Mouse (Mus musculus): ENCODE data around the gene Npl.
A peak's percentile ranks its signal among the peaks of the same experiment; 100 is the strongest.
"Not testable (repeated sequence)": the region's sequence is repeated elsewhere in the genome, so short reads cannot be mapped to it uniquely, and the experiment has no call there.

Npl gene

DNA sequence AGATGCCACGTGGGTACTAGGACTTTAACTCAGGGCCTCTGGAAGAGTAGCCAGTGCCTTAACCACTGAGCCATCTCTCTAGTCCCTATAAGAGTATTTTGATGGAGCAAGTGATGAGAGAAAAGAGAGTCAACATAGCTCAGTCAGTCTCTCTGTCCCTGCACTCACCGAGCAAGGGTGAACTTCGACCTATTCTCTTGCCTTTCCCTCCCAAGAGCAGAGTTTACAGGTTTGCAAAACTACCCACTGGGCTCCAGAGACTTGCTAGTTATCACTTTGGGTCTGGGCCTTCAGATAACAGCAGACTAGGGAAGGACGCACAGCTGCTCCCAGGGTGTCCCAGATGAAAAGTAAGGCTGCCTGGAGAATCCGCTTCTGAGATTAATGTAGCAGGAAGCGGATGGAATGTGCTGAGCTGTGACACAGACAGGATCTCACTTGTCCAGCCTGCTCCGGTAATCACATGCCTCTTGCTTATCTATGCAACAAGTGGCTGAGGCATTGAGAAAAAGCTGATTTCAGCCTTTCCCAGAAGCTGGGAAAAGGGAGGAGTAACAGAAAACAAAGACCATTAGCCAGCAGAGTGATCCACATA, 7.0 kb downstream of the Npl start:
- peak; percentile 53 for DNase-seq (ENCODE audit: low spot score)

DNA sequence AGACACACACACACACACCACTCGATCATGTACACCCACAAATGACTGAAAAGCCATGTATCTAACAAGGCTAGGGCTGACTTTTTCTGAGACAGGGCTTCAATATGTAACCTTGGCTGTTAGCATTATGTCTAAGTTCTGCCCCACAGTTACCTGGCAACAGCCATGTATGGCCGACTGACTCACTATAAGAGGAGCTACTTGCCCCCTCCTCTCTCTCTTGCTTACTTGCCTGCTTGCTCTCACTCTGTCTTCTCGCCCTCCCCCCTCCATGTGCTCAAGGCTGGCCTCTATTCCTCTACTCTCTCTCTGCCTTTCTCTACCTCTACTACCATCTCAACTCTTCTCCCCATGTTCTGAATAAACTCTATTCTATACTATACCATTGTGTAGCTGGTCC, 9.1 kb downstream of the Npl start:
- DNase-seq (ENCODE audit: low spot score): no peak

DNA sequence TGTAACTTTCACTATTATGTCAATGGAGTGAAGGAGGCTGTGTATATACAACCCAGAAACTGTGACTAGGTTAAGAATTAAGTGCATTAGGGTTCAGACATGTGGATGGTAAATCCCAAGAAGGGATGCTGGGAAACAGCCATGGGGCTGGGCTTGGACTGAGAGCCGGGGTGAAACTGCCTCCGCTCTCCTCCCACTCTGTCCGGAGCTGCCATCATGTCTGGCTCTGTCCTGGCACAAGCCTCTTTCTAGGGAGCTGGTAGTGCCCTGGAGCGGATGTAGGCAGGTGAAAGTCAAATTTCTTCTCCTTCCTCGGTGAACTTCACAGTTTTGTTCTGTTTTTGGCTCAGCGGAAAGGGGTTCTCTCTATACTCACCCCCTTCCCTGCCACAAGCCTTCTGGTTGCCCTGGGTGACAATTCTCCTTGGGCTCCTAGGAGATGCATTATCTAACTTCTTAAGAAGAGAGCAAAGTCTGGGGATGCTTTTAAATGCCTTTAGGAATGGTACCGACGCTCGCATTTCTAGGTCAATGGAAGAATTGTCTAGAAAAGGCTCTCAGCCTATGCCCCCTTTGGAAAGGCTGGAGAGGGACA, 10.0 kb downstream of the Npl start:
- DNase-seq (ENCODE audit: low spot score): no peak

DNA sequence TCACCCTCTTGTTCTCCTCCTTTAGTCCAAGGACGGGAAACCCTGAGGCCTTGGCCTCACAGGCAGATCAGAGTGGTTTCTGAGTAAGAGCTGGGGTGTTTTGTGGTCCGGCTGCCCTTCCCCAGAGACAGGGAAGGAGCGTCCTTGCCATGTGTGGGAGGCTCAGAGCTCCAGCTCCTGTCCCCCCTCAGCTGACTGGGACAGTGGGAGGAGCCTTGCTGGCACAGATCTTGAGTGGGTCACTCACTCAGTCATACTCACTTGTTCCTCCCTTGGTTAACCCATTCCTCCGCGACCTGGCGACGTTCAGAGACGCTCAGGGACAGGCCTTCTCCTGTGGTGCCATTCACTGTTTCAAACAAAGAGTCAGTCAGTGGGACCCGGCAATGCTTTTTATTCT, 14.2 kb downstream of the Npl start:
- no peak for DNase-seq (ENCODE audit: low spot score)

DNA sequence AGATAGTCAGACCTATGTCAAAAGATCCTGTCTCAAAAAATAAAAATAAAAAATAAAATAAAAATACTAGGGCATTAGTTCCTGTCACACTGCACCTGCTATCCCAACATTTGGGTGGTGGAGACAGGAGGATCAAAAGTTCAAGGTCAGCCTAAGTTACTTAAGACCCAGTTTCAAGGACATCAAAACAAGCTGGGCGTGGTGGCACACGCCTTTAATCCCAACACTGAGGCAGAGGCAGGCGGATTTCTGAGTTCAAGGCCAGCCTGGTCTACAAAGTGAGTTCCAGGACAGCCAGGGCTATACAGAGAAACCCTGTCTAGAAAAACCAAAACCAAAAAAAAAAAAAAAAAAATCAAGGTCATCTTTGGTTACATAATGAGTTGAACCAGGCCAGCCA, 16.9 kb downstream of the Npl start:
- not testable (repeated sequence) for DNase-seq (ENCODE audit: low spot score)

DNA sequence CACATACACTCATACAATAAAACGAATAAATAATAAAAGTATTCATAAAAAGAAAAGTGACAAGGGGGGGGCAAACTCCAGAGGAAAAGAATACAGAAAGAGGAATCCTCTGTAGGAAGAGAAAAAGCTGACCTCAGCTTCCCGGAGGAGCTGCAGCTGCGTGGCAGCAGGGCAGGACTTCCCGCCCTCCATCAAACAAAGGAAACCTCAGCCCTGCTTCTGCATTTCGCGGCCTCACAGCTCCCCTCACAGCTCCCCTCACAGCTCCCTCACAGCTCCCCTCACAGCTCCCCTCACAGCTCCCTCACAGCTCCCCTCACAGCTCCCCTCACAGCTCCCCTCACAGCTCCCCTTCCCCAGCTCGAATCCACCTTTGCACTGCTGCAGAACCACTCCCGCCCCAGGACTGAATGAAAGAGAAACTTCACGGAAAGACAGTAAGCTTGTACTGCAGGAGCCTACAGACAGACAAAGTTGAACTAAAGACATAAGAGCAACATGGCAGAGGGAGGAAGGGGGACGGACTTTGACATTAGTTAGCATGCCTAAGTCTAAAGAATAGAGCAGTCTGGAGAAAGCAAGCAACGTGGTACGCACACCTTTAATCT, 17.5 kb downstream of the Npl start:
- DNase-seq (ENCODE audit: low spot score): peak; percentile 5

DNA sequence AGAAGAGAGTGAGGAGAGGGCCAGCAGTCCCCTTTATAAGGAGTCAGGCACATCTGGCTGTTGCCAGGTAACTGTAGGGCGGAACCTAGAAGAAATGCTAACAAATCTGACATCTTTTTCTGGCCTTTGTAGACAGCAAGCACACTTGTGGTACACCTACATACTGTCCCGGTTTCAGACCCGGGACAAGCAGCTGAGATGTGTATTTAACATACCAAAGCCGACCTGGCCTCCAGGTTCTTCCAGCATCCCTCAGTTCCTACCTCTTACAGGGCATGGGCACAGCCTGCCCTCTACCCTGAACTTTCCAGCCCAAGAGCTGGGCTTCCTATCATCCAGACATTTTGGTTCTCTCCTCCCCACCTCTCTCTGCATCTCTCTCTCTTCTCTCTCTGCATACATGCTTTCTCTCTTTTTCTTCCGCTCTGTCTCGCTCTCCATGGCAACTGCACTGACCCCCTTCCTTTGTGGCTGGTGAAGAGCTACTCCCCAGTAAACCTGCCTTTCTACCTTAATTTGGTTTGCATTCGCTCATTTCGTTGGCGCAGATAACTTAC, 18.1 kb downstream of the Npl start:
- no peak for DNase-seq (ENCODE audit: low spot score)

DNA sequence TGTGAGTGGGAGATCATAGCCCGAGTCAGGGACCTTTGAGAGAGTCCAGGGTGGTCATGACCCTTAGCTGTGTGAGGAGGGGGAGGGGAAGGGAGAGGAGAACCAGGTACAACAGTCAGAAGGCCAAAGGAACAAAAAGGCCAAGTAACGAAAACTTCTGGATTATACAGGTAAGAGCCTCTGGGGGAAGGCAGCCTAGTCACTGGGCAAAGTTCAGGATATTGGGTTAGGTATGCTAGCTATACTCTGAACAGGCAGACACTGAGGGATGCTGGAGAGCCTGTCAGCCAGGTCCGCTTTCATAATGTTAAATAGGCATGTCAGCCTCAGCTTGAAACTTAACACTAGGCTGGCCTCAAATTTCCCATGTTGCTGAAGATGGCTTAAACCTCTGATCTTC, 27.7 kb downstream of the Npl start:
- DNase-seq (ENCODE audit: low spot score): no peak

DNA sequence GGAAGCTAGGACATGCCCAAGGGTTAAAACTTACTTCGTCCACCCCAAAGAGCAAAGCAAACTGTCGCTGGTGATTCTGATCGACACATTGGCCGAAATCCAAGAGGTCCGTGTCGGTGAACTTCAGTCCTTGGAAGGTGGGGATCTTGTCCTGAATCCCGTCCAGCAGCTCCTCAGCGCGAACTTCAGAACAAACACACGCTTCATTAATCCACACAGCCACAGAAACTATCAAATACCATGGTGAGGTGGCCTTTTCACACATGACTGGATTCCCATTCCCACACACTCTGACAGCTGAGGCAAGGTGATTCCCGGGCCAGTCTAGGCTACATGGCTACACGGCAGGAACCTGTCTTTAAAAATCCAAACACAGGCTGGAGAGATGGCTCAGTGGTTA, 34.5 kb downstream of the Npl start:
- no peak for DNase-seq (ENCODE audit: low spot score)

DNA sequence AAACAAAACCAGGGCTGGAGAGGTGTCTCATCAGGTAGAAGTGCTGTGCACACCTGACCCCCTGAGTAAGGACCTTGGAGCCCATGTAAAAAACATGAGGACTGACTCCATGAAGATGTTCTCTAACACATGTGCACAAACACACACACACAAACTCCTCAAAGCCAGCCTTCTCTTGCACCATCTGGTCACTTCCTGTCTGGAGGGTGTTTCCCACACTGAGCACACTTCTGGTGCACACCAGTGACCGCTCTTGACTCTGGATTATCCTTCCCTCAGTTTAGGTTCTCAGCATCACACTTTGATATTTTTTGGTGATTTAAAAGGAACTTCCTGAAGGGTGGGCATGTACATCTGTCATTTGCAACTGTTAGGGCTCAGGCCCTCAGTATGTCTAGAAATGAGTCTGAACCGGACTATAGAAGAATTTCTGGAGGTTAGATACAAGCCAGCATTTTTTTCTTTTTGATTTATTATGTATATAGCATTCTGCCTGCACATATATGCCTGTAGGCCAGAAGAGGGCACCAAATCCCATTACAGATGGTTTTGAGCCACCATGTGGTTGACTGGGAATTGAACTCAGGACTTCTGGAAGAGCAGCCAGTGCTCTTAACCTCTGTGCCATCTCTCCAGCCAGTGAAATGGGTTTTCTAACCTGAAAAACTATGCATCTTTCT, 39.4 kb downstream of the Npl start:
- DNase-seq (ENCODE audit: low spot score): no peak

DNA sequence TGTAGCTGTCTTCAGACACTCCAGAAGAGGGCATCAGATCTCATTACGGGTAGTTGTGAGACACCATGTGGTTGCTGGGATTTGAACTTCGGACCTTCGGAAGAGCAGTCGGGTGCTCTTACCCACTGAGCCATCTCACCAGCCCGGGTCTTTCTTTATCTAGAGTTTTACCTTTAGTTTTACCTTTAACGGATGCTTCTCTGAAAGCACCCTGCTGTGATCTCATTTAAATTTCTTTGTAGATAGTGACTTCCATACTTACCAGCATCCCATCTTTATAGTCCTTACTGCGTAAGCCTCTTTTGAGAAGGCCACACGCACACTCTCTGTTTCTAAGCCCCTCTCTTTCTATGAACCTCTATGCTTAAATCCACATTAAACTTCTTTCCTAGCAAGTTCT, 40.3 kb downstream of the Npl start:
- not testable (repeated sequence) for DNase-seq (ENCODE audit: low spot score)

DNA sequence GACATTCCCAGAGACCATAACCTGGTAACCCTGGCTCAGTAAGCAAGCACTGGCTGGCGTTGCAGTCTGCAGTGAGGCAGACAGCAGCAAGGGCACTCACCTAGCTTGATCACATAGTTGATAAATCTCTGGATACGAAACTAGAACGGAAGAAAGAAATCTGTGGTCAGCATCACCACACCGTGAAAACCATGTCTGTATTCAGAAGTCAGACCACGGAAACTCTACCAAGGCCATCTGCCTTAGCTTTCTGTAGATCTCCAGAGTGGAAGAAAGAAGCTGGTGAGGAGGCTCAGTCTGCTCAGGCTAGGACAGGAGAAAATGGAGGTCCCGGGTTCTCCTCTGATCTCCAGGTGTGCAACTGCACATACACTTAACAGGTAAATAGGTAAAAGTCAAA, 40.8 kb downstream of the Npl start:
- DNase-seq (ENCODE audit: low spot score): no peak

DNA sequence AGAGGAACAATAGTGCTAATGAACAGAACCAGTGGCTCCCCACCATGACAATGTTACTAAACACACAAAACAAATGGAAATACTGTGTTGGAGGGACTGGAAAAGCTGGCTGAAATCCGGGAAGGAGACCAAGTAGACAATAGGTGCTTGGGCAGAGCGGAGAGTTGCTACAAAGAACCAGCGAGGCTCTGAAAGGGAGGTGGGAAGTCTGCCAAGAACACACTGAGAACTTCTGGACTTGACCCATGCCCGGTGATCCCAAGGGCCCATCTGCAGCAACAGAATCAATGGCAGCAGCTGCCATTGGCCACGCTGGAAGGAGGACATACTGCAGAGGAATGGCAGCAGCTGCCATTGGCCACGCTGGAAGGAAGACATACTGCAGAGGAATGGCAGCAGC, 43.6 kb downstream of the Npl start:
- no peak for DNase-seq (ENCODE audit: low spot score)

DNA sequence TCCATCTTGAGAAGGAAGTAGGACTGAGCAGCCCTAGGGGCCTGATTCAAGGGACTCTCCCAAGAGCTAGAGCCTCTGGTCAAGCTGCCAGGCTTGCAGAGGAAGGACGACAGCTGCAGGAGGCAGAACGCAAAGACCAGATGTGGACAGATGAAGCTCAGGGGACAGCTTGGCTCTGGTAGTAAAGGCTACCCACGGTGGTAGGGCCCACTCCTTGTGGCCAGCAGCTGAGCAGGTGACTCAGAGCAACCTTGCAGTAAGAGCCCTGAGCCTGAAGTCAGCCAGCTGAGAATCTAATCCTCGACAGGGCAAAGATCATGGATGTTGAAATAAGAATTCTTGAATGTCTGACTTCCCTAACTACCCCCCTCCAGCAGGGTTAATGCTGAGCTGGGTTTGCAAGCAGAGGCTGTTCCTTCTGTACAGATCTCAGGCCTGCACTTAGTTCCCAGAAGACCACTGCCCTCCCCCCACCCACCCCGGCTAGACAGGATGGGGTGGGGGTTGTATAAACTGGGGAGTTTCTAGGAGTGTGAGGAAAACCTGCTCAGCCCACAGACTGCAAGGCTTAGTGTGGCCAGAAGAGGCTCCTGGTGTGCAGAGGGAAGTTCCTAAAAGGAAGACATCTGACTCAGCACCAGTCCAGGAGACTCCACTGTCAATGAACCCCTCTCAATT, 48.1 kb downstream of the Npl start:
- DNase-seq (ENCODE audit: low spot score): no peak

DNA sequence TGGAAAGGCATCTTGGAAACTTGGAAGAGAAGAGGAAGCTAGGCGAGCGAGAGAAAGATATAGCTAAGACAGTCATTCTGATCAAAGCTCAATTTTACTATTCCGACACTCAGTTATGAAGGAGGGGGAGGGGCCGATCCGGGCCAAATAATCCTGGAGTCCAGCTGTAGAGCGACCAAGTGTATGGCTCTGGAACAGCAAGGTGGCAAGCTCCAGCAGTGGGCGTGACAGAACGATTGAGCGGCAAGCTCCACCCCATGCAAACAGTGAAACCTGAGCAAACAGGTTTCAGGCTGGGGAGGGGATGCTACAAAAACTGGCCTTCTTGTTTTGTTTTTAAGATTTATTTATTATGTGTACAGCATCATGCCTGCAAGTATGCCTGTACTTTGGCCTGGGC, 49.8 kb downstream of the Npl start:
- no peak for DNase-seq (ENCODE audit: low spot score)

DNA sequence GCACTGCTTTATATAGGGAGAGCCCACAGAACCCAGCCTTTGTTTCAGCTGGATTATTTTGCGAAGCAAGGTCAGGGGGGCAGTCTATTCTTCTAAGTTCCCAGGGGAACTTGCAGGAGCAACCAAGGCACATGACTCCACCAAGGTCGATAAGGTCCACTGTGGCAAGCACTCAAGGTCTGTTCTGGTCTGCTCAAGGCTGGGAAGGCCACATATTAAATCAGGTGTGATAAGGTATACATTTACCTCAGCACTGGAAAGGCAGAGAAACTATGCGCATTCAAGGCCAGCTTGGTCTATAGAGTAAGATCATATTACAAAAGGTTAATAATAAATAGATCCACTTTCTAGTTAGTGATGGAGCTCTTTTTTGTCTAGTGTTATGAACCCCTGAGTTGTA, 53.8 kb downstream of the Npl start:
- no peak for DNase-seq (ENCODE audit: low spot score)

DNA sequence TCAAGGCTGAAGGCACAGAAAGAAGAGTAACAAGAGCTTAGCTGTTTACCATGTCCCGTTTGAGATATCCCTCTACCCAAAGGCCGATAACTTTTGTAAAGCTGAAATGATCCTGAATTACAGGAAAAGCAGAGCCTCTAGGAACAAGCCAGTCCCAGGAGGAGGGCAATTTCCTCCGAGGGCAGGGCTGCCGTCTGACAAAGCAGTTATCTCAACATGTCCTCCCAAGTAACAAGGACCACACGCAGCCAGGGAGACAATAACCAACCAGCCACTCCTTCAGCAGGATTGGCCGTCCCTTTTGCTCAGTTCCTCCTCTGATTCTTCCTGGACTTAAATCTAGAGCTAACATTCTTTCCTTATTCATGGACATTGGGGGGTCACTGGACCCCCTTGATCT, 55.9 kb downstream of the Npl start:
- no peak for DNase-seq (ENCODE audit: low spot score)

DNA sequence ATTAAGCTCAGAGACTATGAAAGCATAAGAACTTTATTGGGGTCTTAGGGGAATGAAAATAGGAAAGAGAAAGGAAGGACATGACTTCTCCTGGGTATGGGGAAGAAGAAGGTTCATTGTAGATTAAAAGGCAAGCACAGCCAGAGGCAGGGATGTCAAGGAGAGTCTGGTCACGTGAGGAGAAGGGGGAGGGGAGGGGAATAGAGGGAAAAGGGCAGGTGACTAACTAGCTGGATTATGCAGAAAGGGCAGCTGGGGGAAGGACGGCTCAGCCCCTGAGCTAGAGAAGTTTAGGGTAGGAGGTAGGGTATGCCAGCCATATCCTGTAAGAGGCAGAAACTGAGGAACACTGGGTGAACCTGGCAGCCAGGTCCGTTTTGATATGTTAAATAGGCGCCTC, 56.5 kb downstream of the Npl start:
- DNase-seq (ENCODE audit: low spot score): no peak

DNA sequence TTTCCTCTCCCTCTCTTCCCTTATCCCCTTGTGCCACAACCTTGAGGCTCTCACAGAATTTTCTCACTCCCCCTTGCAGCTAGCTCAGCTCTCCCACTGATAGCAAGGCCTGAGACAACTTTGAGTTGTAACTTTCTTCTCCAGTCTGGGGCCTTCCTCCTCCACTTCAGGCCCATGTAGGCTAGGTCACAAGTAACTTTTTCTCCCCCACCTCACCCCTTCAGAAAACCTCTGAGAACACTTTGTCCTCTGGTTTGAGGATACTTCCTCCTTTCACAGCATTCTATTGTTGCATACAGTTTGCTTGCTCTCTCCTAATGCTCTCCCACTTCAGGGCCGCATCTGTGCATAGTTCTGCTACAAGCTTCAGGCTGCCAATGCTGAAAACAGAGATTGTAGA, 58.0 kb downstream of the Npl start:
- no peak for DNase-seq (ENCODE audit: low spot score)

DNA sequence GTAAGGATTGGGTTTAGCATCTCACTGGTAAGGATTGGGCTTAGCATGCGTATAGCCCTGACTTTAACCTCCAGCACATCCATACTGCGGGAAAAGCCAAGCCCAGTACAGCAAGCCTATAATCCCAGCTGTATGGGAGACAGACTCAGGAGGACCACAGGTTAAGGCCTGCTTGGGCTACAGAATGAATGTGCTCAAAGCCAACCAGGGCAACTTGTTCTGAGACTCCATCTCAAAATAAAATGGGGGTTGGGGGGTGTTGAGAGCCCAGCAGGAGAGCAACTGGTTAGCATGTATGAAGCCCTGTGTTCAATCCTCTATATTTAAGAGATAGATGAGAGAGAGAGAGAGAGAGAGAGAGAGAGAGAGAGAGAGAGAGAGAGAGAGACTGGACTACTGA, 58.5 kb downstream of the Npl start:
- no peak for DNase-seq (ENCODE audit: low spot score)

DNA sequence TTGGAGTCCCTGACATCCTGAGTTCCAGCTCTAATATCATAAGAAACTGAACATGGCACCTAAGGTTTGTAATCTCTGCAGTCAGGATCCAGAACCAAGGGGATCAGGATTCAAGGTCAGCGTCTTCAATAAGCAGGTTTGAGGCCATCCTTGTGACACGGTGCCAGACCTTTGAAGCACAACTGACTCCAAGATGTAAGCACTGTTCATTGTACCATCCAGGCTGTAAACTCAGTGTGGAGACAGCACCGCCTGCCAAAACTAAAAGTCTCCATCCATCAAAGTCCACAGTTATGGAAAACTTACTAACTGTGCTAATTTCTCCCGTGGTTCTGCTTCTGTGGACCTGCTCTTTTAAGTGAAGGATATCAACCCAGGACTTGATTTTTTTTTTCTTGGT, 59.9 kb downstream of the Npl start:
- no peak for DNase-seq (ENCODE audit: low spot score)

DNA sequence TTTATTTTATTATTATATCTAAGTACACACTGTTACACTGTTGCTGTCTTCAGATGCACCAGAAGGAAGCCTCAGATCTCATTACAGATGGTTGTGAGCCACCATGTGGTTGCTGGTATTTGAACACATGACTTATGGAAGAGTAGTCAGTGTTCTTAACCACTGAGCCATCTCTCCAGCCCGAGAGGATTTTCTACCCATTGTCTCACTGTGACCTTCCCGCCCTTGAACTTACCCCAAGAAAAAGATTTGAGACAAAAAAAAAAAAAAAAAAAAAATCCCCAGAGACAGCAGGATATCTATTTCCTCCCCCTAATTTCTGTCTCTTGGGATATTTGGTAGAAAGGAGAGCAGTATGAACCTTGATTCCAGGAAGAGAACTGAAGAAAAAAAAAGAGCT, 60.3 kb downstream of the Npl start:
- no peak for DNase-seq (ENCODE audit: low spot score)

DNA sequence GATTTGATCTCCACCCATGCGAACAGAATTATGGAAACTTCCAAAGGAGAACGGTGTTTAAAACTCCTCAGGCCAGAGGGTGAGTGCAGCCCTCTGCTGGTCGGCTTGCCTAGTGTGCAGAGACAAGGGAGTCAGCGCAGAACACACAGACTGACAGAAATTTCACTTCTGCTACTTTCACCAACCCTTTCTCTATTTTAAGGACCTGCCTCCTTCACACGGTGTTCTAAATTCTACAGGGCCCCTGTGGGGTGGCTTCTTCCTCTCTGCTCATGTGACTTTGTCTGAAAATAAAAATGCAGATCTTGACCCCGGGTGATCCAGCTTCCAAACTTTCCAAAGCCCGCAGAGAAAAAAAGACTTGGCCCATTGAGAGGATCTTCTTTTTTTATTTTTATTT, 60.7 kb downstream of the Npl start:
- DNase-seq (ENCODE audit: low spot score): no peak

Measured in urinary bladder, postnatal 14 days (tissue).